Mouse (Mus musculus): ENCODE measurements around the gene Fam71b. TPM values are rescaled to one million over a fixed set of nuclear protein-coding genes. Genes with fewer than 3 reads are reported as not detected.

The Fam71b gene
- polyA plus RNA-seq, 1 experiment from 2014 or later = not detected

GRCm38 (mm10) chr11:46372331-46372953 is 23.9 kb upstream of the Fam71b start:
- Histone ChIP-seq H3K27me3 (ENCODE audit: low read depth, poor library complexity, severe bottlenecking) (no peaks in the 10 kb centered on the region), H3K4me1 (no peaks in the 10 kb centered on the region; the same call in 1 of the 2 replicates), H3K27ac (no peak overlapping the region), H3K4me3 (no peak overlapping the region), H3K36me3 (no peaks in the 10 kb centered on the region), H3K9me3 (replicated peaks) (no peaks in the 10 kb centered on the region)
- 92% methylated on average over 8 of the region's 8 CpGs for WGBS
- DNase-seq (ENCODE audit: low spot score) = no peak

GRCm38 (mm10) chr11:46373071-46374030 is 23.0 kb upstream of the Fam71b start:
- H3K4me3 ChIP-seq = no peak overlapping the region
- H3K27ac ChIP-seq = no peak overlapping the region
- H3K27me3 ChIP-seq (ENCODE audit: low read depth, poor library complexity, severe bottlenecking) = no peaks in the 10 kb centered on the region
- 91% methylated on average over 13 of the region's 13 CpGs for WGBS
- DNase-seq (ENCODE audit: low spot score) = no peak
- H3K4me1 ChIP-seq = no peaks in the 10 kb centered on the region; the same call in 1 of the 2 replicates
- H3K9me3 ChIP-seq (replicated peaks) = no peaks in the 10 kb centered on the region
- H3K36me3 ChIP-seq = no peaks in the 10 kb centered on the region

- no peaks in the 10 kb centered on the region; the same call in 1 of the 2 replicates for H3K4me1 ChIP-seq
- no peak overlapping the region for H3K27ac ChIP-seq
- WGBS = 88% methylated on average over 8 of the region's 8 CpGs
- no peaks in the 10 kb centered on the region for H3K36me3 ChIP-seq
- no peaks in the 10 kb centered on the region for H3K9me3 ChIP-seq (replicated peaks)
- H3K27me3 ChIP-seq (ENCODE audit: low read depth, poor library complexity, severe bottlenecking) = no peaks in the 10 kb centered on the region
- H3K4me3 ChIP-seq = no peak overlapping the region
- DNase-seq (ENCODE audit: low spot score) = no peak
Measured at GRCm38 (mm10) chr11:46375015-46375414, 21.3 kb upstream of the Fam71b start.

GRCm38 (mm10) chr11:46377316-46377715 is 19.0 kb upstream of the Fam71b start:
- no peaks in the 10 kb centered on the region for H3K36me3 ChIP-seq
- no peak overlapping the region for H3K27ac ChIP-seq
- WGBS = 91% methylated on average over 1 of the region's 1 CpGs
- no peak for DNase-seq (ENCODE audit: low spot score)
- H3K27me3 ChIP-seq (ENCODE audit: low read depth, poor library complexity, severe bottlenecking) = no peaks in the 10 kb centered on the region
- no peaks in the 10 kb centered on the region for H3K9me3 ChIP-seq (replicated peaks)
- no peak overlapping the region for H3K4me3 ChIP-seq
- H3K4me1 ChIP-seq = no peaks in the 10 kb centered on the region; the same call in 1 of the 2 replicates

- 94% methylated on average over 8 of the region's 8 CpGs for WGBS
- Histone ChIP-seq H3K27ac (no peak overlapping the region), H3K9me3 (replicated peaks) (no peaks in the 10 kb centered on the region), H3K4me1 (no peaks in the 10 kb centered on the region; the same call in 1 of the 2 replicates), H3K4me3 (no peak overlapping the region), H3K27me3 (ENCODE audit: low read depth, poor library complexity, severe bottlenecking) (no peaks in the 10 kb centered on the region), H3K36me3 (no peaks in the 10 kb centered on the region)
- DNase-seq (ENCODE audit: low spot score) = no peak
Measured at GRCm38 (mm10) chr11:46377819-46378782, 18.3 kb upstream of the Fam71b start.

GRCm38 (mm10) chr11:46380097-46380675 is 16.2 kb upstream of the Fam71b start:
- H3K27ac ChIP-seq = no peak overlapping the region
- no peak overlapping the region for H3K4me3 ChIP-seq
- no peaks in the 10 kb centered on the region for H3K36me3 ChIP-seq
- no peaks in the 10 kb centered on the region for H3K9me3 ChIP-seq (replicated peaks)
- no peak for DNase-seq (ENCODE audit: low spot score)
- no peaks in the 10 kb centered on the region for H3K4me1 ChIP-seq
- no peaks in the 10 kb centered on the region for H3K27me3 ChIP-seq (ENCODE audit: low read depth, poor library complexity, severe bottlenecking)
- WGBS = 91% methylated on average over 7 of the region's 7 CpGs

GRCm38 (mm10) chr11:46382466-46382865 is 13.9 kb upstream of the Fam71b start:
- Histone ChIP-seq H3K27ac (no peak overlapping the region), H3K4me1 (no peaks in the 10 kb centered on the region), H3K4me3 (no peak overlapping the region), H3K27me3 (ENCODE audit: low read depth, poor library complexity, severe bottlenecking) (no peaks in the 10 kb centered on the region), H3K36me3 (no peaks in the 10 kb centered on the region), H3K9me3 (replicated peaks) (no peaks in the 10 kb centered on the region)
- no peak for DNase-seq (ENCODE audit: low spot score)
- 91% methylated on average over 4 of the region's 4 CpGs for WGBS

GRCm38 (mm10) chr11:46384925-46385324 is 11.4 kb upstream of the Fam71b start:
- Histone ChIP-seq H3K4me1 (no peaks in the 10 kb centered on the region), H3K27ac (no peak overlapping the region), H3K27me3 (ENCODE audit: low read depth, poor library complexity, severe bottlenecking) (no peaks in the 10 kb centered on the region), H3K36me3 (no peaks in the 10 kb centered on the region), H3K4me3 (no peak overlapping the region), H3K9me3 (replicated peaks) (no peaks in the 10 kb centered on the region)
- 91% methylated on average over 2 of the region's 2 CpGs for WGBS
- no peak for DNase-seq (ENCODE audit: low spot score)

- Histone ChIP-seq H3K4me3 (no peak overlapping the region), H3K27me3 (ENCODE audit: low read depth, poor library complexity, severe bottlenecking) (no peaks in the 10 kb centered on the region), H3K36me3 (no peaks in the 10 kb centered on the region), H3K27ac (no peak overlapping the region), H3K4me1 (no peaks in the 10 kb centered on the region), H3K9me3 (replicated peaks) (no peaks in the 10 kb centered on the region)
- no peak for DNase-seq (ENCODE audit: low spot score)
- 91% methylated on average over 8 of the region's 8 CpGs for WGBS
Measured at GRCm38 (mm10) chr11:46386556-46386955, 9.8 kb upstream of the Fam71b start.

GRCm38 (mm10) chr11:46387061-46387460 is 9.3 kb upstream of the Fam71b start:
- no peak for DNase-seq (ENCODE audit: low spot score)
- no peaks in the 10 kb centered on the region for H3K4me1 ChIP-seq
- no peak overlapping the region for H3K27ac ChIP-seq
- H3K27me3 ChIP-seq (ENCODE audit: low read depth, poor library complexity, severe bottlenecking) = no peaks in the 10 kb centered on the region
- 95% methylated on average over 8 of the region's 8 CpGs for WGBS
- no peak overlapping the region for H3K4me3 ChIP-seq
- no peaks in the 10 kb centered on the region for H3K36me3 ChIP-seq
- no peaks in the 10 kb centered on the region for H3K9me3 ChIP-seq (replicated peaks)

- Histone ChIP-seq H3K4me1 (no peaks in the 10 kb centered on the region), H3K4me3 (no peak overlapping the region), H3K36me3 (no peaks in the 10 kb centered on the region), H3K9me3 (replicated peaks) (no peaks in the 10 kb centered on the region), H3K27ac (no peak overlapping the region), H3K27me3 (ENCODE audit: low read depth, poor library complexity, severe bottlenecking) (no peaks in the 10 kb centered on the region)
- 71% methylated on average over 6 of the region's 6 CpGs for WGBS
- DNase-seq (ENCODE audit: low spot score) = no peak
Measured at GRCm38 (mm10) chr11:46388438-46388837, 7.9 kb upstream of the Fam71b start.
